Mouse (Mus musculus): ENCODE results near the gene Them7.

Gene Them7

DNA sequence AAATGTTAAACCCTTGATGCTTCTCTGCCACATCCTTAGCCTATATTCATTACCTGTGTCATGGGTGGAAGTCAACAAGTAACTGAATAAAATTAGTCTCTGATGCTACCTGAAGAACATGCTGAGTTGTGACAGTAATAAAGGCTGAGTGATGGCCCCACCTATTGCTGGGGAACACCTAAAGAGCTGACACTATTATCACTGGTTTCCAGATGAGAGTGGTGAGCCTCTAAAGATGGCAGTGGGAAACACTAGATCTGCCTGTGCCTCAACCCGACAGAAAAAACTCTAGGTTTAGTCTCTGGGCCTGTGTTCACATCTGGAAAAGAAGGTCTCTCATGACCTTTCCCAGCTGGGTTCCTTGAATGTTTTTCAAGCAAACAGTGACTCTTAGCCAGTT is 155.6 kb downstream of the Them7 start:
- DNase-seq (ENCODE audit: low spot score in 2 of 2): no peak

DNA sequence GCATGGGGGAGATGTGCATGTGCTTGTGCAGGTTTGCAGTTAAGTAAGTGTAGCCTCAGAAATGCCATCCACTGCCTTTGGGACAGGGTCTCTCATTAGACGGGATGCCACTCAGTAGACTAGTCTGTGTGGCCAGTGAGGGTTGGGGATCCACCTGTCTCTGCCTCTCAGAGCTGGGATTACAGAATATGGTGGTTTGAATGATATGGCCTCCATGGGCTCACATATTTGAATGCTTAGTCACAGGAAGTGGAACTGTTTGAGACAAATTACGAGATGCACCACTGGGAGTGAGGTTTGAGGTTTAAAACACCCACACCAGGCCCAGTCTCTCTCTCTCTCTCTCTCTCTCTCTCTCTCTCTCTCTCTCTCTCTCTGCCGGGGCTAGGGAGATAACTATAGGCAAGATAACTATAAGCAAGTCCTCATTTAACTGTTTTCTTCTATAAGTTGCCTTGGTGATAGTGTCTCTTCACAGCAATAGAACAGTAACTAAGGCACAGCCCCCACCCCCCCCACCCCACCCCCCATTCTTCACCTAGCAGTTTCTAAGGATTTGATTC is 156.7 kb downstream of the Them7 start:
- no peak for DNase-seq (ENCODE audit: low spot score in 2 of 2)

DNA sequence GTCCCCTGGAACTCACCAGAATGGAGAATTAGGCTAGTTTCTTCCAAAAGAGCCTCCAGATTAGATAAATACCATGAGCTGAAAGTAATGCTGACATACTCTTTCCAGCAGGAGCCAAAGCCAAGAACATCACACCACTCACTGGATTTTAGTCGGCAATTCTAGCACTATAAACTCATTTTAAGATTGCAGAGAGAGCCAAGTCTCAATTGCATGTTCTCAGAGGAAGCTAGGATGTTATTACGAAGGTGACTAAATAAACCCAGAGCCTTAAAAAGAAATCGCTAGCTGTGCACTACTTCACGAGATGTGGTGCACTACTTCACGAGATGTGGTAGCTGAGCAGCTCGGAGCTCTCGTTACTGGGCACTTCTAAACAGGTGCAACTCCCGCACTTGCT is 158.9 kb downstream of the Them7 start:
- no peak for DNase-seq (ENCODE audit: low spot score in 2 of 2)

DNA sequence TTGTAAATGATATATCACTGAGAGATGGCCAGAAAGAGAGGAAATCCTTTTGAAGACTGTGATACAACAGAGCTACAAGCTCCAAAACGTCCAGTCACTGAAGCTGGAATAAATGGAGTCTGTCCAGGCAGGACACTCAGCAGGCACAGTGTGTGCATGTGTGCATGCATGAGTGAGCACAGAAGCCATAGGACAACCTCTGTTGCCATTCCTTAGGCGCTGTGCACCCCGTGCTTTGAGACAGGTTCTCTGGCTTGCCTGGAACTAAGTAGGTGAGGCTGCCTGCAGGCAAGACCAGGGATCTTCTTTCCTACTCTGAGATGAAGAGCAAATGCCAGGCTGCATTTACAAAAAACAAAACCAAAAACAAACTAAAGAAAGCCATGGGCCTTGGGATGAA is 160.9 kb downstream of the Them7 start:
- no peak for DNase-seq (ENCODE audit: low spot score in 2 of 2)

DNA sequence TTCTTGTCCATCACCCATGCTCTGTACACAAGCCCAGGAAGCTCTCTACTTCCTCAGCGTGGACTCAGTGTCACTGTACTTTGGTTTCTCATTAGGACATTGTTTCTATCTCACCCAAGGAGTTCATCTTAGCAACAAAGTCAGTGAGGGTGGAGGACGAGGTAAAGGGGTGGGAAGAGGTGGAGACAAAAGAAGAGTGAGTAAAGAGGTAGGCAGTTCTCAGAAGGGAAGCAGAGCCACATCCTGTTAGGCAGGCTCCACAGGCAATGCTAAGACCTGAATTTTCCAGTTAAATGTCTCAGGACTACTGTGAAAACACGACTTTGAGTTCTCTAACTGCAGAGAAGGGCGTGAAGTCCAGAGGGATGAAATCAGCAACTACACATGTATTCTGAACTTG is 162.3 kb downstream of the Them7 start:
- DNase-seq (ENCODE audit: low spot score in 2 of 2): no peak

DNA sequence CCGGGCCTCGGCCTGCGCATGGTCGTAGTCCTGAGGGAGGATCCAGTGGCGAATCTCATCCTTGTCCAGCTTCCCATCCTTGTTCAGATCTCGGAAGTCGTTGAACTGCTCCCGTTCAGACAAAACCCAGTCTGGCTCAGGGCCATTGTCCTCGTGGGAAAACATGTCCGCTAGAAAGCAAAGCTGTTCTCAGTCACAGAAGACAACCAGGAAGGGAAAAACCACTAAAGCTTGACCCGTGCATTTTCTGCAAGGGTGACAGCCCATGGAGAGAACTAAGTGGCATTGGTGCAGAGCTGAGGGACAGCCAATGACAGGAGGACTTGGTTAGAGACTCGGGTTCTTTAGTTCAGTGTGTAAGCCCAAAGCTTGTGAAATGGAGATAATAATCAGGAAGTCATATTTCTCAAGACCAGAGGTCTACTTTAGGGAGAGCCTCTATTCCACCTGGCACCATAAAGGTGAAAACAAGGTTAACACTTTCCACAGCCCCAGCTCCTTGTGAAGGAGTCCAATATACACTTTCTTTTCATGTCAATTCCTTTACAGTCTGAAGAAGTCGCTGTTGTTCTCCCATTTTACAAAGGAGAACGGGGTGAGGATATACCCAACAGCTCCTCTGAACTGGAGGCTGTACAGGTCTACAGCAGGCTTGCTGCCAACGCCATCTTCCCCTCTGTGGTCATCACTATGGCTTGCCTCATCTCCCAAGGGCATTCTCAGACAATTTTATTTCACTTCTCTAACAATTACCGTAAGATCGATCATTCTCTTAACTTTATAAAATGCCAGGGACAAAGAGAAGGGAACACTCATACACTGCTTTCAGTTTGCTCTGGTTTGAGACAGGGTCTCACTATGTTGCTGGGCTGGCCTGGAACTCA is 165.1 kb downstream of the Them7 start:
- DNase-seq (ENCODE audit: low spot score in 2 of 2): no peak

DNA sequence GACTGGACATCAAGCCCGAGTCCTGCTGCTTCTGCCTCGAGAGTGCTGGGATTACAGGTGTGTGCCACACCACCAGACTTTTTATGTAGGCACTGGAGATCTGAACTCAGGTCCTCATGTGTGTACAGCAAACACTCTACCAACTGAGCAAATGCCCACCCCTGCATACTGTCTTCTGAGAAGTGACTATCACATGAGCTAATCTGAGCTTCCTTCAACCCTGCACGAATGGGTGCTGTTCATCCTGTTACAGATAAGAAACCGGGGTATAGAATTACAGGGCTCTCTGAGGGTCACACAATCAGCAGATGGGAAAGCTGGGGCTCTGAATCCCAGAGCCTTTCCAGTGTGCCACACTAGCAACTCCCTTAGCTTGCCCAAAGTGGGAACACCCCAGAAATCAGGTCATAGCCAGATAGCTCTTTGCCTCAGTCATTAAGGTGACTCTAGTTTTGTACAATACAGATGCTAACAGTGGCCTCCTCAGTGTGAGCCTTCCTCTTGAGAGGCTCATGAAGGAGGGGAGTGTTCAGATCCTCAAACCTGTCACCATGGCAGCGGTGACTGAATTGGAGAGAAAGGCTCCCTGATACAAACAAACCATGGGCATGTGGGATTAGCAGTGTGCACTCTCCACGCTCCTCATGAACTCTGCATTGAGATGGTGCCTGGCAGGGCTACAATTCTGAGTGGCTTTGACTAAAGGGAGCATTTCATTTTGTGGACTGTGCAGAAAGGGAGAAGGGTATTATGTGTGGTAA is 166.7 kb downstream of the Them7 start:
- no peak for DNase-seq (ENCODE audit: low spot score in 2 of 2)

DNA sequence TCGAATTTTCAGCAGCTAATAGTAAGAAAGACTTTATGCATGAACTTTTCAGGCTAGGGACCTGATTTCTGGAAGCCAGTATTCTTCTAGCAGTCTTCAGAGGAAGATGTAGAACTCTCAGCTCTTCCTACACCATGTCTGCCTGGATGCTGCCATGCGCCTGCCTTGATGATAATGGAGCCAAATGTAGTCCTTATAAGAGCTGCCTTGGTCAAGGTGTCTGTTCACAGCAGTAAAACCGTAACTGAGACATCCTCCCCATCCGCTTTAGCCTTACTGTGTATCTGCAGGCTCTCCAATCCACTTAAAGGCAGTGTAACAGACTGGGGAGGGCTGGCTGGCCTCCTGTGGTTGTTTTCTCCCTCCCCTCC is 167.3 kb downstream of the Them7 start:
- DNase-seq (ENCODE audit: low spot score in 2 of 2): no peak

DNA sequence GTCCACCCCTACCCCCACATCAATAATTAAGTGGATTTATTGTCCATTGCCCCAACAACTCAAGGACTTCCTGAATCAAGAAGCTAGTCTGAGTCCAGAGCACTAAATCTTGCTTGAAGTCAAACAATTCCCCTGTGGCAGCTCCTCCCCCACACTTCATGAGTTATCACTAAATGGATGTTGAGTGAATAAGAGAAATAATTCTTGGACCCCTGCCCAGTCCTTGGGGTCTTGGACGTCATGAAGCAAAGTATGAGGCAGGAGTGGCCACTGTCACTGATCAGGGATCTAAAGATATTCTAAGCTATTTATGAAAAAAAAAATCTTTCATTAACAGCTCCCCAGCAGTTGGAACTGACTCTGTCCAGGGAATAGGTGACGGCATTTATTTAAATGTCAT is 168.4 kb downstream of the Them7 start:
- no peak for DNase-seq (ENCODE audit: low spot score in 2 of 2)

DNA sequence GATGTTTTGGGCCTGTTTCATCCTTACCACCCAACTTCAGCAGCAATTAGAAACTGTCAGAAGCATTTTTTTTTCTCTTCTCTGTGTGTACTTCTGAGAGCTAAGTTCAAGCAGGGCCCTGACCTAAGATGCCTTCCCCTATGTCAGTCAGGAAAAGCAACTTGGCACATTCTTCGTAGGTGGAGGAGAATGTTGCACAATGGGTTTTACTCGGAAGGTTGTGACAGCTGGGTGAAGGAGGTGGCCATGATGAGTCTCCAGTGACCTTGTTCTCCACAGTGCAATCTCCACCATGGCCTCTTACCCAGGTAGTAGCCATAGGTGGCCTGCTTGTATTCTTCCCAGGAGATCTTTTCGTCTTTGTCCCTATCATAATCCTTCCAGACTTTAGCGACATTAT is 170.3 kb downstream of the Them7 start:
- DNase-seq (ENCODE audit: low spot score in 2 of 2): no peak

DNA sequence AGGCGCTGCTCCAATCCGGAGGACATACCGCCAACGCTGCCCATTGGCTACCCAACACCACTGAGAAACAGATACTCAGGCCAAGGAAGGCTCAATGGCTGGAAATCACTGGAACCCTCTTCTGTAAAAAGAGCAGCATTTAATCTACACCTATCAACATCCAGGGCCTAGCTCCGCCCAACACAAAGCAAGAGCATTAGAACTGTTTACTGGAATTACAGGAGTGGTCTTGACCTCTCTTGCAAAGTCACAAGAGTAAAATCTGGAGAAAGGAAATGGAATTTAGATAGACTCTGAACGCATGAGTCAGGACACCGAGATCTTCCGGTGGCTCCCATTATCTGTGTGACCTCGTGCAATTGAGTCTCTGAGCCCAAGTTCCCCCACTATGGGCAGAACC is 171.9 kb downstream of the Them7 start:
- DNase-seq (ENCODE audit: low spot score in 2 of 2): no peak

DNA sequence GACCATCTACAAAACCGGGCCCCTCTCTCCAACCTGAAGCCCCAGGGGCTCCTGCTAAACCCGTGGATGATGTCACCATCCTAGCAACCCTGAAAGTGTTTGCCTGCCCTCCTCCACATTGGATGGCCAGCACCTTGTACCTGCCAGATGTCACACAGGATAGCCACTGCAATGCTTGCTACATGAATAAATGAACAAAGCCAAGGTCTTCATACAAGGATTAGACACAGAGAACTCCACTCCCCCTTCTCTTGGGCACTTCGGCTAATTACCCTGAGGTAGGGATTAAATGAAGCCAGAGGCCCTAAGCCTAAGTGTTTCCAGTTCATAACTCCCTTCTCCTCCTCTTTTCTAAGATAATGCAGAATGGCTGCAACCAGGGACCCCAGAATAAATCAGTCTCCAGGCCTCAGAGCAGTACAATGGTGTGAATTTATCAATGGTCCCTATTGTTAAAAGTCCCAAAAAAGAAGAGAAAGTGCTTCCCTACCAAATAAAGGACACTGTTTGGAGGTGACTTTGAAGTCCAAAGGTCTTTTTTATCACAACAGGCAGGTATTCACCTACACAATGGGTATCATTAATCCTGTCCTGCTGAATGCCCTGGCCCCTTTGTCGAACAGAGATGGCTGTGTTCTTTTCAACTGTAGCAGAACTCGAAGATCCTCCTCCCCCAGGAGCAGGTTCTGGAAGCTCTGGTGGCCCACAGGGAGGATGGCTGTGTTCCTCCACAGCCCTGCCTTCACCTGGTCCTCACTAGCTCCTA is 173.5 kb downstream of the Them7 start:
- DNase-seq (ENCODE audit: low spot score in 2 of 2): no peak

DNA sequence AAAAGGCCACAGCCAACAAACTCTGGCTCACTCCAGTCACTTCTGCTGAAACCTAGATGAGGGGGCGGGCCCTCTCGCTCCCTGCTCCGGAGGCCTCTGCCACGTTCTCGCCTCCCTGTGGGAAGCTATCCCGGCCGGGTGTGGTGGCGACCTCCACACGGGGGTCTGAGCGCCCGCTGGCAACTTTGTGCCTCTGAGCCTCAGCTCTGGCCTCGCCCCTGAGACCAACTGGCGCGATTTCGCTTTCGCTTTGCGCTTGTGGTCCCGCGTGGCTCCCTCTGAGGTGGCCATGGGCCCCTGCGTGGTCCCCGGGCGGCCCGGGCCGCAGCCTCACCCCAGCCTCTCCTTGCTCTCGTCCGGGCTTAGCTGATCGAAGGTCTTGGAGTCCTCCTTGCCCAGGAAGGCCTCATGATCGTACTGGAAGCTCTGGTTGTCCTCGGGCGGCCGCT is 174.5 kb downstream of the Them7 start:
- peak; percentile 39 to 42 for DNase-seq (ENCODE audit: low spot score in 2 of 2)

DNA sequence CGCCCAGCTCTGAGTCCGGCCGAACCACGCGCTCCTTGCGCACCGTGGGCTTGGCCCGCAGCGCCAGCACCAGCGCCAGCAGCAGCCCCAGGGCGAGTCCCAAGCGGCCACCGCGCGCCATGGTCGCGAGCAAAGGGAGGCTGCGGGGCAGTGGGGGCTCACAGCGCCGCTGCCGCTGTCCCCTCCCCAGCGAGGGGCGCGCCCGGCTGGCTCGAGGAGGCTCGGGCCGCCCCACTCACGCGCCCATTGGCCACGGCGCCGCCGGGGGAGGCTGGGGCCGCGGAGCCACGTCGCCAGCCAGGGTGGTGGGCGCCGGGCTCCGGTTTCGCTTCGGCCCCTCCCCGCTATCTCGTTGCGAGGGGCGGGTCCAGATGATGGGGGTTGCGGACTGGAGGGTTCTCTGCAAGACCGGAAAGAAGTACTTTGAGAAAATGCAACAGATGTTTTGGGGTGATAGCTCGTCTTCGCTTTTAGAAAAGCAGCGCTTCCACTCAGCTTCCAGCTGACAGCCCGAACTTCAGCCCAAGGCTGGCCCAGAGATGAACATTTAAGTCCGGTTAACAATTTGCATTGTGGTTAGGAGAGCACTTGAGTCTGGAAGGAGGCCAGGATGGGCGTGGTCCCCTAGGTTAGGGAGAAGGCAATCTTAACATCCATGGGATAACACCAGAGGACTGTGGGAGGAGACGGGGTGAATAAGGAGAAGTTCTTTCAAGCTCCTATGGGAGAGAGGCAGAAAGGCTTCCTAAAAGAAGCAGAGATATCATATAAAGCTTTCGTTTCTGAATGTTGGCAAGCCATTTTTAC is 175.2 kb downstream of the Them7 start, which contains the start of gene Rcn1:
Gene Rcn1, minus strand, starts transcription at position 235 of the 807 bp plus-strand sequence.
- peak; percentile 67 to 70 for DNase-seq (ENCODE audit: low spot score in 2 of 2)

DNA sequence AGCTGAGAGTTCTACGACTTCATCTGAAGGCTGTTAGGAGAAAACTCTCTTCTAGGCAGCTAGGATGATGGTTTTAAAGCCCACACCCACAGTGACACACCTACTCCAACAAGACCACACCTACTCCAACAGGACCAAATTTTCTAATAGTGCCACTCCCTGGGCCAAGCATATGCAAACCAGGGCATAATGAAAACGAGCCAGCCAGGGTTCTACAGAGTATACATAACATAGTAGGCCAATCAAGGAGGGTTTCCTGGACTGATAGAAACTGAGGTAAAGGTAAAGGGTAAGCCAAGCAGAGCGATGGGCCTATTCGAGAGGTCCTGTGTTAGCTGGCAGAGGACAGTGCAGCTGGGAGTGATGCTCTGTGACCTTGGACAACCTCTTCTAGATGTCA is 176.4 kb downstream of the Them7 start:
- DNase-seq (ENCODE audit: low spot score in 2 of 2): no peak

DNA sequence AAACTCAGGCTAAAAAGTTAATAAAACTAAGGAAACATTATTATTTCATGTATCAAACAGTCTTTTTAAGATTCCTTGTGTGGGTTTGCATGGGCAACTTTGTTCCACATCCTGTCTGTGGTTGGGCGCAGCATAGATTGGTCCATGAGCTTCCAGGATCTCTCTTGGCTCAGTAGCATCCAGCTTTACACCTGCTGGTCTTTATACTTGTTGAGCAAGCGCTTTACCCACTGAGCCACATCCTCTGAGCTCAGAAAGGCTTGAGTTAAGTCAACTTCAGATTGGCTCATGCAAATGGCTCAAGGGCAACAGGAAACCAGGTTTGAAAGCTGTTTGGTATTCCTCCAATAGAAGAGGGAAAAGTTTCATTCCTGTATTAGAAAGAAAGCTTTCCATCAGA is 178.1 kb downstream of the Them7 start:
- no peak for DNase-seq (ENCODE audit: low spot score in 2 of 2)

DNA sequence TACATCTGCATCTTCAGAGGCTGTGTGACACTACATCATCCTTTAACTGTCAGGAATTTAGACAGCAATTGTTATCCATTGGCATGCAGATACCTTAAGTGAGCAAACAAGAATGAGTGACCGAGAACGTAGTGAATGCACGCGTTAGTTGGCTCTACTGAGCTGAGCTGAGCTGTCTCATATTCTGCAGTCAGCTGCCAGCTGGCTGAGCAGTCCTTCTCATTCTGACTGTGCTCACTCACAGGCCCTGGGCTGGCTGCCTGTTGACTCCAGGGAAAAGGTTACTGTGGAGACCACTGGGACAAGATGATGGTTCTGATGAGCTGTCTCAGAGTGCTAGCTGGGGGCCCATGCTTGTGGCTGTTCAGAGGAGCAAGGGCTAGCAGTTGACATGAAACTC is 184.4 kb downstream of the Them7 start:
- no peak for DNase-seq (ENCODE audit: low spot score in 2 of 2)

DNA sequence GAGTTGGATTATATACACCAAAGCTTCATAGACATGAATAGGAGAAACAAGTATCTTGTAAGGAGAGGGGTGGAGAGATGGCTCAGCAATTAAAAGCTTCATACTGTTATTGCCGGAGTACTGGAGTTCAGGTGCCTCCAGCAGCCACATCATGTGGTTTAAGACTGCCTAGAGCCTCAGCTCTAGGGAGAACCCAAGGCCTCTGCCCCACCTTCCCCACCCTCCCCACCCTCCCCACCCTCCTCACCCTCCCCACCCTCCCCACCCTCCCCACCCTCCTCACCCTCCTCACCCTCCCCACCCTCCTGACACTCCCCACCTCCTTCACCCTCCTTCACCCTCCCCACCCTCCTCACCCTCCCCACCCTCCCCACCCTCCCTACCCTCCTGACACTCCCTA is 185.1 kb downstream of the Them7 start:
- DNase-seq (ENCODE audit: low spot score in 2 of 2): no peak

DNA sequence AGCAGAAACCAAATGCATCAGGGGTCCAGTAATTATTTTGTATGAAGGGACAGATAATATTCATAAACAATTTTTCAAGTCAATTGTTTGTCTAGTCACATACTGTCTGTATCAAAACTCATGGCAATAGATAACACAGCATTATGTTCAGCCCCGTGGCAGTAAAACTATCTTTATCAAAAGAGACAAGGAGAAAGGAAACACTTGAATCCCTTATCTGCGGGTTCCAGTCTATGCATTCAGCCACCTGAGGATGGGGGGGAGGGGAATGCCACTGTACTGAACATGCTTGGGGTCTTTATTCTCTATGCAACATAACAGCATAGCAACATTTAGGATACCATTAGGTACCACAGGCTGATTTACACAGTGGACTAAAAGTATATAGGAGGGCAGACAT is 190.2 kb downstream of the Them7 start:
- DNase-seq (ENCODE audit: low spot score in 2 of 2): no peak

DNA sequence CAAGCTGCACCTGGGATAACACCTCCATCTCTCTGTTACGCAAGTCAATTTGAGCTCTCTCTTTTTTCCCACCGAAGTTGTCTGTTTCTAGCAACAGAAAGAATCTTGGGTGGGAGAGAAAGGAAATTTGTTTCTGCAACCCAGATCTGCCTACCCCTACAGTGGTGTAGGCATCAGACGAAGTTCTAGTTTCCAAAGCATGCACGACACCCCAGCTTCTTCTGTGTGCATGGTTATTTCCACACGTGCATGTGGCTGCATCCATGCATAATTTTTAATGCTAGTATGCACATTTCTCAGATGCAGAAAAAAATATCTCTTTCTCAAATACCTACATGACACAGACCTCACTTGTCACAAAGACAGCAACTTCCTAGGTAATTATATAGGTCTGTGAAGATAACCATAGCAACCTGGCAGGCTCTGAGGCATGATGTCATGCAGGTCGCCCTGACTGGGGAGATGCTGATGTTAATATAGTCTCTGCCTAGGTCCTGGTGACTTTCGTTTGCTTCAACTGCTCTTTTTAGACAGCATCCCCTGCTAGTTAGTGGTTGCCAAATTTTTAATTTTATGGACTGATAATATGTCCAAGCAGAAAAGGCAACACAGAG is 192.0 kb downstream of the Them7 start:
- no peak for DNase-seq (ENCODE audit: low spot score in 2 of 2)
